7 mouse cellular contexts compared by ENCODE assay signal in genomic region chr11:102455740-102456396, GRCm38 (mm10). TPM values are rescaled to one million over a fixed set of nuclear protein-coding genes. Genes with fewer than 3 reads are reported as not detected.
DNase-seq lines count a peak whose midpoint lies in the region; ATAC-seq and TF ChIP-seq lines count a peak whose summit lies in the region.

No protein-coding gene starts in this region.

- H3K4me3 ChIP-seq in MEL (ENCODE audit: control insufficient read depth in 1 of 2, insufficient read depth in 1 of 2, low read depth in 2 of 2, low read length in 2 of 2): peak overlapping the region; percentile 60 to 77
- H3K4me3 ChIP-seq in embryonic fibroblast, embryonic 13.5 days (ENCODE audit: insufficient read depth, low read length): peak overlapping the region; percentile 54
- peak overlapping the region; percentile 54 for H3K4me3 ChIP-seq in heart, embryonic 16.5 days (ENCODE audit: low read length)

- H3K27ac ChIP-seq in MEL (ENCODE audit: control insufficient read depth, low read depth, low read length): 0 out of 2 replicates have a peak overlapping the region, but pooled peaks have one; percentile 14
- H3K27ac ChIP-seq in embryonic fibroblast, embryonic 13.5 days (ENCODE audit: insufficient read depth, low read length): peak overlapping the region; percentile 9; the same call in 1 of the 2 replicates
- peak overlapping the region; percentile 56 for H3K27ac ChIP-seq in heart, embryonic 16.5 days (ENCODE audit: low read length)

- TF ChIP-seq RAD21 in MEL (IDR thresholded peaks at IDR 0.05; ENCODE audit: low read depth, low read length): no peak

- H3K79me2 ChIP-seq in MEL (ENCODE audit: control insufficient read depth, insufficient read depth, low read length, poor library complexity): no peaks in the 10 kb centered on the region

- H3K27me3 ChIP-seq in MEL (ENCODE audit: control insufficient read depth in 1 of 2, insufficient read depth in 2 of 2, low read length in 2 of 2): no peaks in the 10 kb centered on the region
- peaks cover 6% of the 10 kb centered on the region; the same call in 1 of the 2 replicates for H3K27me3 ChIP-seq in heart, embryonic 16.5 days (ENCODE audit: control insufficient read depth, insufficient read depth, low read length)

- H3K36me3 ChIP-seq in MEL (ENCODE audit: control insufficient read depth in 1 of 2, insufficient read depth in 2 of 2, low read length in 2 of 2): peaks cover 0 to 2% of the 10 kb centered on the region in 2 experiments; a peak in 1 of 4 replicates
- H3K36me3 ChIP-seq in heart, embryonic 16.5 days (ENCODE audit: control insufficient read depth, insufficient read depth): no peaks in the 10 kb centered on the region

- peak; percentile 95 for DNase-seq in MEL (ENCODE audit: low read depth, low spot score)
- peak; percentile 84 to 90 for DNase-seq in adrenal gland, postnatal 36 days
- peak; percentile 91 for DNase-seq in kidney, postnatal 14 days
- DNase-seq in lung, postnatal 25 days (ENCODE audit: low spot score): peak; percentile 64
- peak; percentile 80 for DNase-seq in ovary, postnatal 36 days (ENCODE audit: low spot score)

- ATAC-seq in heart, embryonic 16.5 days (replicated peaks; ENCODE audit: extremely low read depth, insufficient read depth, low FRiP score): peak; percentile 90

- 0 out of 4 replicates have a peak, but pooled peaks of 1 of the 2 experiments have one; percentile 15 for TF ChIP-seq EP300 in MEL (IDR thresholded peaks at IDR 0.05; ENCODE audit: low read depth in 1 of 2, low read length in 2 of 2)

- peak in 2 of 3 experiments; percentile 31 to 70; a peak in 4 of 6 replicates for TF ChIP-seq CTCF in MEL (IDR thresholded peaks at IDR 0.05 in 2 of 3, conservative IDR thresholded peaks at IDR 0.05 in 1 of 3; ENCODE audit: control insufficient read depth in 1 of 3, insufficient read depth in 1 of 3, low read depth in 2 of 3, low read length in 3 of 3, poor library complexity in 1 of 3, severe bottlenecking in 1 of 3)
- TF ChIP-seq CTCF in embryonic fibroblast, embryonic 13.5 days (IDR thresholded peaks at IDR 0.05; ENCODE audit: borderline replicate concordance, insufficient read depth, low read length): peak; percentile 19; the same call in 1 of the 2 replicates

- H3K9ac ChIP-seq in MEL (ENCODE audit: control insufficient read depth, low read depth, low read length, poor library complexity, severe bottlenecking): peak overlapping the region; percentile 63
- H3K9ac ChIP-seq in heart, embryonic 16.5 days (ENCODE audit: low read length): peak overlapping the region; percentile 64

- 2% methylated on average over 39 of the region's 40 CpGs for WGBS in heart, embryonic 16.5 days

- no peaks in the 10 kb centered on the region for H3K9me3 ChIP-seq in MEL (replicated peaks; ENCODE audit: insufficient read depth, low read length)
- H3K9me3 ChIP-seq in heart, embryonic 16.5 days (replicated peaks; ENCODE audit: control insufficient read depth, low read length): no peaks in the 10 kb centered on the region

- H3K4me1 ChIP-seq in MEL (ENCODE audit: control insufficient read depth in 1 of 2, insufficient read depth in 2 of 2, low read length in 2 of 2): peaks cover 0 to 9% of the 10 kb centered on the region in 2 experiments; a peak in 2 of 4 replicates
- no peaks in the 10 kb centered on the region for H3K4me1 ChIP-seq in embryonic fibroblast, embryonic 13.5 days (ENCODE audit: control insufficient read depth, insufficient read depth, low read length)
- peaks cover 14% of the 10 kb centered on the region for H3K4me1 ChIP-seq in heart, embryonic 16.5 days (ENCODE audit: control insufficient read depth, insufficient read depth, low read length)

- TF ChIP-seq POLR2A in MEL (IDR thresholded peaks at IDR 0.05; ENCODE audit: control insufficient read depth in 1 of 2, insufficient read depth in 1 of 2, low read depth in 1 of 2, low read length in 2 of 2, poor library complexity in 1 of 2): no peak; a peak in 1 of 4 replicates
- TF ChIP-seq POLR2A in embryonic fibroblast, embryonic 13.5 days (IDR thresholded peaks at IDR 0.05; ENCODE audit: low read depth, low read length): peak; percentile 52; the same call in 1 of the 2 replicates

- peak overlapping the region; percentile 87 for H3K4me2 ChIP-seq in heart, embryonic 16.5 days (ENCODE audit: low read depth, low read length)

TF ChIP-seq in MEL, 35 proteins besides CTCF, POLR2A, EP300 and RAD21:
- TF ChIP-seq MYB (IDR thresholded peaks at IDR 0.05; ENCODE audit: low read depth, low read length): no peak
- 0 out of 2 replicates have a peak, but pooled peaks have one; percentile 4 for TF ChIP-seq SMC3 (IDR thresholded peaks at IDR 0.05; ENCODE audit: low read depth, low read length)
- TF ChIP-seq TCF12 (IDR thresholded peaks at IDR 0.05; ENCODE audit: low read depth, low read length): 0 out of 2 replicates have a peak, but pooled peaks have one; percentile 31
- TF ChIP-seq E2F4 (IDR thresholded peaks at IDR 0.05; ENCODE audit: borderline replicate concordance, low read depth, low read length): peak; percentile 27; the same call in 1 of the 2 replicates
- peak; percentile 38; the same call in 1 of the 2 replicates for TF ChIP-seq HCFC1 (IDR thresholded peaks at IDR 0.05; ENCODE audit: low read depth, low read length)
- no peak for TF ChIP-seq NELFE (IDR thresholded peaks at IDR 0.05; ENCODE audit: low read depth, low read length)
- TF ChIP-seq ETS1 (IDR thresholded peaks at IDR 0.05; ENCODE audit: low read depth, low read length): 0 out of 2 replicates have a peak, but pooled peaks have one; percentile 11
- TF ChIP-seq ZC3H11A (IDR thresholded peaks at IDR 0.05; ENCODE audit: low read depth, low read length): no peak
- peak; percentile 61 for TF ChIP-seq SIN3A (IDR thresholded peaks at IDR 0.05; ENCODE audit: low read length)
- TF ChIP-seq USF1 (IDR thresholded peaks at IDR 0.05; ENCODE audit: low read depth, low read length): 0 out of 2 replicates have a peak, but pooled peaks have one; percentile 11
- no peak for TF ChIP-seq MYC (IDR thresholded peaks at IDR 0.05; ENCODE audit: low read depth, low read length)
- TF ChIP-seq MAX (IDR thresholded peaks at IDR 0.05; ENCODE audit: low read length): no peak; the same call in 1 of the 2 replicates
- no peak for TF ChIP-seq CHD1 (IDR thresholded peaks at IDR 0.05; ENCODE audit: low read depth, low read length)
- TF ChIP-seq MXI1 (IDR thresholded peaks at IDR 0.05; ENCODE audit: low read depth, low read length): peak; percentile 41
- no peak for TF ChIP-seq POLR2AphosphoS2 (IDR thresholded peaks at IDR 0.05; ENCODE audit: low read length)
- TF ChIP-seq UBTF (IDR thresholded peaks at IDR 0.05; ENCODE audit: borderline replicate concordance, insufficient read depth, low read depth, low read length): no peak
- no peak for TF ChIP-seq ZMIZ1 (IDR thresholded peaks at IDR 0.05; ENCODE audit: low read depth, low read length)
- 0 out of 2 replicates have a peak, but pooled peaks have one; percentile 27 for TF ChIP-seq NRF1 (IDR thresholded peaks at IDR 0.05; ENCODE audit: insufficient read depth, low read depth, low read length, poor library complexity, severe bottlenecking)
- TF ChIP-seq MAZ (IDR thresholded peaks at IDR 0.05; ENCODE audit: low read depth, low read length): peak; percentile 48; the same call in 1 of the 2 replicates
TF ChIP-seq in MEL: peak in this region for 10.

RNA-seq across cellular contexts. Expression of gene Fam171a2, which starts 8.4 kb away (rescaled TPM):
- total RNA-seq in MEL (2012; rRNA removed): 1.8 and 2.0 TPM in 2 replicates
- polyA plus RNA-seq in MEL (2012; ENCODE audit: insufficient read depth in 1 of 2, insufficient read length in 2 of 2, low read depth in 1 of 2, low replicate concordance in 2 of 2, missing spikeins in 1 of 2): 1 to 10 TPM in 1 of 2 experiments, not detected in 1; 8.8 TPM
- 1 to 10 TPM; 5.8 to 6.1 TPM for total RNA-seq in adrenal gland, postnatal 36 days (2021)
- 14.0 and 17.9 TPM in 2 replicates for polyA plus RNA-seq in embryonic fibroblast, embryonic 13.5 days (2011; ENCODE audit: insufficient read length, low read depth, missing spikeins)
- polyA plus RNA-seq in heart, embryonic 16.5 days (2015; fragmentation: Nextera tagmentation; extraction: Ambion mirVana): 3.0 and 3.9 TPM in 2 replicates

RNA-seq across cellular contexts. Expression of gene Itga2b, which starts 14.1 kb away (rescaled TPM):
- 8.3 and 10.7 TPM in 2 replicates for total RNA-seq in MEL (2012; rRNA removed)
- 10 to 100 TPM in 1 of 2 experiments, not detected in 1; 55.7 TPM for polyA plus RNA-seq in MEL (2012; ENCODE audit: insufficient read depth in 1 of 2, insufficient read length in 2 of 2, low read depth in 1 of 2, low replicate concordance in 2 of 2, missing spikeins in 1 of 2)
- 1 to 10 TPM; 3.0 to 4.6 TPM for total RNA-seq in adrenal gland, postnatal 36 days (2021)
- polyA plus RNA-seq in embryonic fibroblast, embryonic 13.5 days (2011; ENCODE audit: insufficient read length, low read depth, missing spikeins): 6.4 and 11.6 TPM in 2 replicates
- polyA plus RNA-seq in heart, embryonic 16.5 days (2015; fragmentation: Nextera tagmentation; extraction: Ambion mirVana): 6.5 and 6.6 TPM in 2 replicates

RNA-seq across cellular contexts. Expression of gene Grn, which starts 25.8 kb away (rescaled TPM):
- total RNA-seq in MEL (2012; rRNA removed): 14.5 and 14.7 TPM in 2 replicates
- 10 to 100 TPM in 1 of 2 experiments, not detected in 1; 42.1 TPM for polyA plus RNA-seq in MEL (2012; ENCODE audit: insufficient read depth in 1 of 2, insufficient read length in 2 of 2, low read depth in 1 of 2, low replicate concordance in 2 of 2, missing spikeins in 1 of 2)
- total RNA-seq in adrenal gland, postnatal 36 days (2021): 100 to 1,000 TPM; 181 to 214 TPM
- 226 and 252 TPM in 2 replicates for polyA plus RNA-seq in embryonic fibroblast, embryonic 13.5 days (2011; ENCODE audit: insufficient read length, low read depth, missing spikeins)
- polyA plus RNA-seq in heart, embryonic 16.5 days (2015; fragmentation: Nextera tagmentation; extraction: Ambion mirVana): 215 and 234 TPM in 2 replicates

RNA-seq across cellular contexts. Expression of gene Slc25a39, which starts 48.1 kb away (rescaled TPM):
- 174 and 183 TPM in 2 replicates for total RNA-seq in MEL (2012; rRNA removed)
- 100 to 1,000 TPM in 1 of 2 experiments, not detected in 1; 325 TPM for polyA plus RNA-seq in MEL (2012; ENCODE audit: insufficient read depth in 1 of 2, insufficient read length in 2 of 2, low read depth in 1 of 2, low replicate concordance in 2 of 2, missing spikeins in 1 of 2)
- total RNA-seq in adrenal gland, postnatal 36 days (2021): 100 to 1,000 TPM; 453 to 470 TPM
- polyA plus RNA-seq in embryonic fibroblast, embryonic 13.5 days (2011; ENCODE audit: insufficient read length, low read depth, missing spikeins): 164 and 174 TPM in 2 replicates
- polyA plus RNA-seq in heart, embryonic 16.5 days (2015; fragmentation: Nextera tagmentation; extraction: Ambion mirVana): 308 and 331 TPM in 2 replicates

Comparison
In these comparisons a context has a peak if more than half of its experiments do, and no peak if none do; other contexts are left out.
1. Peak in every context shown above with its lines: DNase-seq, ATAC-seq, H3K4me3 ChIP-seq and H3K27ac ChIP-seq.